Mouse (Mus musculus) layer of hippocampus, adult 8-10 months (tissue): ENCODE measurements around the gene Lyrm7. TPM values are rescaled to one million over a fixed set of nuclear protein-coding genes. Genes with fewer than 3 reads are reported as not detected.

Source experiments
- DNase-seq, 2 experiments: peaks; one replicate each; pipeline ENCODE4 v3.0.0; 2022; ENCODE audit warnings: low spot score in 2 of 2
- total RNA-seq, 4 experiments: library from RNA; stranded (reverse); gene quantifications; 2 replicates each; pipeline ENCODE4 v1.2.4; 2022

Gene Lyrm7
- total RNA-seq, 4 experiments from 2014 or later = 28.0 to 34.3 (median 30.4) TPM

- no peak for DNase-seq
These were observed 15.0 kb downstream of the Lyrm7 start for GRCm38 (mm10) chr11:54845470-54846442.

GRCm38 (mm10) chr11:54844959-54845358, 15.8 kb downstream of the Lyrm7 start:
- no peak for DNase-seq

- no peak for DNase-seq
These were observed 16.3 kb downstream of the Lyrm7 start for GRCm38 (mm10) chr11:54844424-54844823.

GRCm38 (mm10) chr11:54840891-54841290, 19.8 kb downstream of the Lyrm7 start:
- DNase-seq = no peak

GRCm38 (mm10) chr11:54839696-54840095, 21.0 kb downstream of the Lyrm7 start:
- no peak for DNase-seq

- no peak for DNase-seq
These were observed 24.6 kb downstream of the Lyrm7 start for GRCm38 (mm10) chr11:54836106-54836505.

- no peak for DNase-seq
These were observed 26.1 kb downstream of the Lyrm7 start for GRCm38 (mm10) chr11:54834596-54834995.

- peak; percentile 82 to 89 for DNase-seq
These were observed 26.9 kb downstream of the Lyrm7 start for GRCm38 (mm10) chr11:54833833-54834232.

GRCm38 (mm10) chr11:54826819-54827218, 33.9 kb downstream of the Lyrm7 start:
- no peak for DNase-seq

- DNase-seq = no peak
These were observed 34.9 kb downstream of the Lyrm7 start for GRCm38 (mm10) chr11:54825774-54826173.

- no peak for DNase-seq
These were observed 37.2 kb downstream of the Lyrm7 start for GRCm38 (mm10) chr11:54823467-54823866.

- no peak for DNase-seq
These were observed 41.2 kb downstream of the Lyrm7 start for GRCm38 (mm10) chr11:54819489-54819888.

GRCm38 (mm10) chr11:54817449-54817848, 43.3 kb downstream of the Lyrm7 start:
- no peak for DNase-seq

- DNase-seq = no peak
These were observed 45.1 kb downstream of the Lyrm7 start for GRCm38 (mm10) chr11:54815659-54816058.

GRCm38 (mm10) chr11:54812812-54813516, 47.8 kb downstream of the Lyrm7 start:
- DNase-seq = peak; percentile 26 to 35

- DNase-seq = no peak
These were observed 48.4 kb downstream of the Lyrm7 start for GRCm38 (mm10) chr11:54812314-54812713.

- no peak for DNase-seq
These were observed 49.7 kb downstream of the Lyrm7 start for GRCm38 (mm10) chr11:54811054-54811453.

GRCm38 (mm10) chr11:54809582-54809981, 51.1 kb downstream of the Lyrm7 start:
- DNase-seq = no peak

- no peak for DNase-seq
These were observed 52.5 kb downstream of the Lyrm7 start for GRCm38 (mm10) chr11:54808177-54808576.

GRCm38 (mm10) chr11:54807669-54808068, 53.0 kb downstream of the Lyrm7 start:
- DNase-seq = no peak

- no peak for DNase-seq
These were observed 53.8 kb downstream of the Lyrm7 start for GRCm38 (mm10) chr11:54806891-54807290.

- DNase-seq = peak; percentile 77 to 85
These were observed 55.5 kb downstream of the Lyrm7 start for GRCm38 (mm10) chr11:54805196-54805595.
